Mouse (Mus musculus) urinary bladder, adult 18-20 months (tissue): ENCODE measurements at regions not wholly inside any gene's neighbourhood (a gene's known extent, or its start where the extent isn't known, plus 50 kb on each side); places are given as distances from the start of the nearest gene placed in this dataset.

Experiments used
- DNase-seq, 2 experiments: peaks; one replicate each; pipeline ENCODE4 v3.0.0; 2022; ENCODE audit warnings: low spot score in 2 of 2, mixed read lengths in 2 of 2

DNA sequence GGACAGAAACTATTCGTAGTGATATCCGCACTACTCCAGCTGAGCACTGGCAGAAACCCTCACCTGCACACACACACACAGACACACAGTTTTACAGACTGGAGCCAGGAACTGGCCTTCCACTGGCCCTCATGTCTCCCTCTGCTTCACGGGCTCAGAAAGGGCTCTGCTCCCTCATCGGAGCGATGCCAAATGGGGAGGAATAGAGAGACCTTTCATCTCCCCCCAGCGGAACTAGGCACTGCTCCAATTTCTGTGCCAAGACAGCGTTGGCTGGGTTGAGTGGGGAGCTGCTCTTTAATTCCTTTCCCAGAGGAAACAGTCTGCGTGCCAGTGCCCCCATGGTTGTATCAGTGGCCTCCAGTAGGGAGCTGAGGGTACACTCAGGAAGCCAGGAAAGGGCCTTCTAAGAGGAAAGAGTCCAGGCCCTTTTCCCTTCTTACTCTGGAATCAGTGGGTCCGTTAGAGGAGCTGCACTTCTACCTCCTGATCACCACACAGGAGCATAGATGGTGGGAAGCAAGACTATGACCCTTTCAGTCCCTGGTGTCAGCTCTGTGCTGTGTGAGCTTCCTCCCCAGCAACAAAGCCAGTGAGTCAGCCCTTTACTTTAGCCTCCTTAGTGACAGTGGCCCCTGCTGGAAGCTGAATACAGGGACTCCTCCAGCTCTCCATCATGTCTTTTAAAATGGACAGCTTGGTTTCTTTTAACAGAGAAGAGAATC lies 452.7 kb downstream of the Rps24 start:
- DNase-seq = no peak

DNA sequence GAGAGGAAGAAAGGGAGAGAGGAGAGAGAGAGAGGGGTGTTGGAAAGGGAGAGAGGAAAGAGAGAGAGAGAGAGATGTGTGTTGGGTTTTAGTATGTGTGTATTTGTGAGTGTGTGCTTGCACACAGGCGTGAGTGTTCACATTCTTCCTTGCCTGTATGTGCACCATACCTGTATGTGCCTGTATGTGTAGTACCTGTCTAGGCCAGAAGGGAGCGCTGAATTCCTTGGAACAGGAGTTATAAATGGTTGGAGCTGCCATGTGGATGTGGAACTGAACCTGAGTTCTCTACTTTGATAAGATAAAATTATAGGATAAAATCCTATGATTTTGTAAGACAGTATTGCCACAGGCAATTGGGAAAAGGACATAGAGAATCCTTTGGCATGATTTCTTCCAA lies 458.8 kb downstream of the Rps24 start:
- no peak for DNase-seq

DNA sequence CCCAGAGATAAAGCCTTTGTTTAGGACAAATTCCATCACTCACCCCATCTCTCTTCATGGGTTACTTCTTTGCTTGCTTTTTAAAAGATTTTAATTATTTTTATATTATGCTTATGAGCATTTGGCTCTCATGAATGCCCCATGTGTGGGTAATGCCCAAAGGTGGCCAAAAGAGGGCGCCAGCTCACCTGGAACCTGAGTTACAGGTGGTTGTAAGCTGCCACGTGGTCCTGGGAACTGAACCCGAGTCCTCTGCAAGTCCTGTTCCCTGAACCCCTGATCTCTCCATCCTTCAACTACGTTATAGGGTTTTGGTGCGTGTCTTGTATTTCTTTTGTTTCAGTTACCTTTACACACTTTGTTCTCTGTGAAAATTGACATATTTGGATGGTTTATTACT lies 460.2 kb downstream of the Rps24 start:
- no peak for DNase-seq

DNA sequence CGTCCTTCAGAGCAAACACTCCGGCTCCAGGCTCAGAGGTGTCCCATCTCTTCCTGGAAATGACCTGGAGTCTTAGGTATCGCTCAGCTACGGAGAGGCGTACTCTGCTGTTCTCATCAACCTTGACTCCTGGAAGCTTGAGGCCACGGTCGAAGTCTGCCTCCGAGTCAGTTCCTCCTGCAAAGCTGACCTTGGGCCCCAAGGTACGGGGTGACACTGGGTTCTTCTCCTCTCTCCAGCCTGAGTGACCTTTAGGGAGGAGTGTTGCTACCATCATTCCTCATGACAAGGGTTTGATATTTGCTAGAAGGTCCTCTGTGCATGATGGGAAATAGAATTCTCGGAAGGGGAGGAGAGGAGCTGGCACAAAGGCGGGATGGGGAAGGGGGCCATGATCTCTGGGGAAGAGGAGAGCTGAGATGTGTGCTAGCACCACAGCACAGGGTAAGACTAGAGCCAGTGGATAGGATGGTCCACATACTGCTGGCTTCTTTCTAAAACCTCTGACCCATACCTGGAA lies 469.0 kb downstream of the Rps24 start:
- no peak for DNase-seq

DNA sequence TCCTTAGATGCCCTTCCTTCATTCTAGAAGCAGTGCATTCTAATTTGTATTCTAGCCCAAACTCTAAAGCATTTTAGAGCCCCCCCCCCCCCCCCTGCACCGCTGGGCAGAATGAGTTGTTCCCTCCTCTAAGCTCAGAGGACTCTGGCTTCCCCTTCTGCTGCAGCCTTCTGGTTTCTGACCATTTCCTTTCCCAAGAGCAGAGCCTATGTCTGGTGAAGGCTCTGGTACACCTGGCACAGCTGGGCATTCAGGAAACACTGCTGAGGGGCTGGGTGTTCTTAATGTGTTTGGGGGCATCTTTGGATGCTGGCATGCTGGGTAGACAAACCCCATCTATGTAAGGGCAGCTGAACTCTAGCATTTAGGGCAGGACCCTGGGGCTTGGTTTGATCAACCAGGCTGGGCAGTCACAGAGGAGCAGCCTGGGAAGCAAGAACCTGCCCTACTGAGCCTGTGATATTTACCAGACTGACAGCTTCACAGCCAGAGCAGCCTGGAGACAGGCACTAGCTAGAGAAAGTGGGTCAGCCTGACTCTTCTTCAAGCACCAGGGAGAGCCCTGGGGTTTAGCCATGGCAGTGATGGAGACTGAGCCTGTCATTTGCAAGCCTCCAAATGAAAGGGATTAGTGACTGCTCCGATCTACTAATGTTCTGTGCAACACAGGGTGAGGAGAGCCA lies 469.7 kb downstream of the Rps24 start:
- no peak for DNase-seq

DNA sequence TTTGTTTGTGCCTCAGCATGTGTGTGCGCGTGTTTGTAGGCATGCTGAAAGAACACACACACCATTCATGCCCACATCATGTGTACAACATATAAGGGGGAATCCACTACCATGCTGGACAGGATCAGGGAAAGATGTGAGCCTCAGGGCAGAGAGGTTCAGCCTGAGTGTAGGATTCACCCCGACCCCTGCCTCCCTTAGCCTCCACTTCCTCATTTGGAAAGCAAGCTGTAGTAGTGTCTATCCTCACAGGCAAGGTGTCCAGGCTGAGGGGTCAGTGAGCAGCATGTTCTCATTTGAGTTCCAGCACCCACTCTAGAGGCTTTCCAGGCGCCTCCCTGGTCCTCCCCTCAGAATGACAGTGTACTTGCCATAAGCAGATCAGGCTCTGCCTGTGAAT lies 470.5 kb downstream of the Rps24 start:
- DNase-seq = no peak

DNA sequence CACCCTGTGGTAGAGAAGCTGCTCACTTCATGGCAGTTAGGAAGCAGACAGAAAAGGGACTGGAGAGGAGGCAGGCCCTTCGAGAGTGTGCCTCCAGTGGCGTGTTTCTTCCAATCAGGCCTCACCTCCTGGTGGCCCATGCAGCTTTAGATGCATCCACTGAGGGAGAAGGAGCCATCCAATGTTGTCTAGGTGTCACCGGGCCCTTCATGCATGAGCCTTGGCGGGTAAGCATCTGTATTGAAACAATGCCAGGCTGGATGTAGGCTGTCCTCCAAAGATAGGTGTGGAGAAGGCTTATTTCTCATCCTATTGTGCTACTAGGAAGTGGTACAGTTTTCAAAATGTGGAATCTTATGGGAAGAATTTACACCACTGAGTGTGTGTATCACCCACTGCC lies 471.9 kb downstream of the Rps24 start:
- no peak for DNase-seq

DNA sequence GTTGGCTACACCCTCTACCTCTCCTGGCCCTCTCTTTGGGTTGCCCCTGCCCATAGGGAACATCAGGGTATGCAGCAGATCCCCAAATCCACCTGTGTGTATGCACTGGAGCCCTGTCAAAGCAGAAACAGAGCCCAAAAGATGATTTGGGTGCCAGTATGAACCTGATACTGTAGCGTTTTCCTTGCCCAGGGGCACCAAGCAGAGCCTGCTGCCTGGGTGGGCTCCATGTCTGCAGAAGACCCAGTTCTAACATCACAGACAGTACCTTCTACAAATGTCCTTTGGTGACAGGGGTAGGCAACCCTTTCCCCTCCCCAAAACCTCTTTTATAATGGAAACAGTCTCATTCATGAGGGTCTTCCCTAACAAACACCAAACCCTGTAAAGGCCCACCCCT lies 472.5 kb downstream of the Rps24 start:
- no peak for DNase-seq

DNA sequence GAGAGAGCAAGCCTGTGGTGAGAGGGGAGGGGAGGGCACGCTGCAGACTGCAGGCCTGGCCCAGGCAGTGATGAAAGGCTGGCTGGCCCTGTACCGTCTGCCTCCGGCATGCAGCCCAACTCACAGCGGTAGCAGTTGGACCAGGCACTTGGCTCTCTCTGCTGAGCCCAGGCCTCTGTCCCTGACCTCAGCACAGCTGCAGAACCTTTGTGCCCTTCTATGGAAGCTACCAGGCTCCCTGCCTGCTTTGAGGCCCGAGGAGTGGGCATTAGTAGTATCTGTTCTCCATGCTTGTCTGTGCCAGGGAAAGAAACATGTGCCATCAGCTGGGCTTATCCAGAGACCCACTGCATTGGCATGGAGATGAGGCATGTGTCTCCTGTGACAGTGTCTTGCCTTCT lies 473.2 kb downstream of the Rps24 start:
- DNase-seq = no peak

DNA sequence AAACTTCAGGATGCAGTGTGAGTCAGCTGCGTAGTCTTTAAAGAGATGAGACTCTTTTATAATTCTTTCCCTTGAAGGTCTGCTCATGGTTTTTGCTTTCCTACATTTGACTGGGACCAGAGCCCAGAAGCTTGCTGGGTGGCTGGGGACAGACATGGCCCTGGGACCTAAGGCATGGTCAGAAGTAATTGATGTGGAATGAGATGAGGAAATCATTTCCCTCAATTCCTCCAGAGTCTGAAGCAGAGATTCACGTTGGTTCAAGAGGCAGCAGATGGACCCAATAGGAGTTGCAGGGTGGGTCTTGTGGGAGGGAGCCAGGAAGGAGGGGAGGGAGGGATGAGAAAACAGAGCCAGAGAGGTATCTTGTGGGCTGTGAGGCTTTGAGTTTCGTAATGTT lies 473.9 kb downstream of the Rps24 start:
- DNase-seq = no peak

DNA sequence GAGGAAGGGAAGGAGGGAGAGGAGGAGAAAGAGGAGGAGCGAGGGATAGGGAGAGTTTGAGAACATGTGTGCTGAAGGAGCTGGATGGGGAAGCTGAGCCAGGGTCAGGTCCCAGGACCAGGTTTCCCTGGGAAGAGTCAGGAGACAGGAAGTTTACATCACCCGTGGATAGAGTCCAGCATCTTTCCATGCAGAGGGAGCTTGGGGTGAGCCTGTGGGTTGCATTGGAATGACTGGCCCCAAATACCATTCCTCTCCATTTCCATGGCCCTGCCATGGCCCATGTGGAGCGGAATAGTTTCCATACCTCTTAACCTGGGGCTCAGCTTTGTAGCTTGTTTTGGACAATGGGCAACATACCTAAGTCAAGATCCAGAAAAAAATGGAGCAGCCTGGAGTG lies 474.8 kb downstream of the Rps24 start:
- no peak for DNase-seq

DNA sequence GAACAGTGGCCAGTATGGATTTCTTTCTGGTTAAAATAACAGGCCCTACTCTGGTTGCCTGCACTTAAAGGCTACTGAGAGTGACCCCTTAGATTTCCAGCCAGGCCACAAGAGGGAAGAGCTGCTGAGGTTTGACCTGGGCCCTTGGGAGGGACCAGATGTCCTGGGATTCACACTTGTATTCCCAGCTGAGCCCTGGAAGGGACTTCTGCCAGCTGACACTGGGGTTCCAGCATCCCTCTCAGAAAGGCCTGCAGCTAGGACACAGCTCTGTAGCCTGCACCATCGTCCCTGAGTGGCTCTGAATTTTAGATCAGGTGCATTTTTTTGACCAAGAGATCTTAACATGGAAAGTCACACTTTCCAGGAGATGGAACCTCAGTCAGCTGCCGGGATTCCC lies 482.7 kb downstream of the Rps24 start:
- DNase-seq = no peak

DNA sequence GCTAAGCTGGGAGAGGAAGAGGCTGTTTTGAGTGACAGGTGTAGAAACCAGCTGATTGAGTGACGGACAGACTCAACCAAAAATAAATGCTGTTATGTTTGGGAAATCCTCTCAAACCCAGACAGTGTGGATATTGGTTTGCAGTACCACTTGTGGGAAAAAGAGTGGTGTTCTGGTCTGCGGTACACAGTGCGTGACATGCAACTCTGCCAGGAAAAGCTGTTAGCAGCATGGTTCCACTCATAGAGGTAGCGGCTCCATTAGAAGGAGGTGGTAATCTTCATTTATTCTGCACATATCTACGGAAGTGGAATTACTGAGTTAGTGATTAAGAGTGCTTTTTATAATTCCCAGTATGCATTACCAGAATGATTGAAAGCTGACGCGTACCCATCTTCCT lies 485.4 kb downstream of the Rps24 start:
- no peak for DNase-seq

DNA sequence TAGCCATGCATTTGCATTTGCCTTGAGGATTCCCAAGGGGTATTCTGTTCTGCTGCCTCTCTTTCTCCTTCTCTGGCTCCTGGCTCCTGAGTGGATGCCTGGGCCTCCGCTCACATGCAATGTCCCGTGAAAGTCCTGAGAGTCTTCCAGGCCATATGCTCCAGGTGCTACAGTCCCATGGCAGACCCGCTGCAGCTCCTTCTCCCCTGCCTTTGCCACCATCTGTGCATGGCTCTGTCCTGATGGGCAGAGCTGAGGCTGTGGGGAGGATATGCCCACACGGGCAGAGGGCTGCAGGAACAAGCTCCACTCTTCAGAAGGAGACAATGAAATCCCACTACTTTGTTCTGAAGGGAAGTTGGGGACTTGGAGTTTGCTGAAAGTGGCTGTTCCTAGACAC lies 485.9 kb upstream of the Zmiz1 start:
- no peak for DNase-seq

DNA sequence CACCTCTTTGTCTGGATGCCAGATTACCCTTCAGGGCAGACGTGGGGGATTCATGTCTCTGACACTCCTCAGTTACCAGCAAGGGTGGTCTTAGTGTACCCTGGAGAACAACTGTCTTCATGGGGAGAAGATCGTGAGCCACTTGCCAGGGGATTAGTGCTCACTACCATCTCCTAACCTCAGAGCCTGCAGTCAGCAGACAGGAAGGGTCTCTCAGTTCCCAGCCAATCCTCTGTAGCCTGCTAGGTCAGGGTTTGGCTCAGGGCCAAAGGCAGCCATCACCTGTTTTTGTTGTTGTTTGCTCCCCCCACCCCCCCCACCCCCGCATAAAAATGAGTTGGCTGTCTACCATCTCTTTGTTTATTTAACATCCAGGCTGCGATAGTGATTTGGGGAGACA lies 485.4 kb upstream of the Zmiz1 start:
- no peak for DNase-seq

DNA sequence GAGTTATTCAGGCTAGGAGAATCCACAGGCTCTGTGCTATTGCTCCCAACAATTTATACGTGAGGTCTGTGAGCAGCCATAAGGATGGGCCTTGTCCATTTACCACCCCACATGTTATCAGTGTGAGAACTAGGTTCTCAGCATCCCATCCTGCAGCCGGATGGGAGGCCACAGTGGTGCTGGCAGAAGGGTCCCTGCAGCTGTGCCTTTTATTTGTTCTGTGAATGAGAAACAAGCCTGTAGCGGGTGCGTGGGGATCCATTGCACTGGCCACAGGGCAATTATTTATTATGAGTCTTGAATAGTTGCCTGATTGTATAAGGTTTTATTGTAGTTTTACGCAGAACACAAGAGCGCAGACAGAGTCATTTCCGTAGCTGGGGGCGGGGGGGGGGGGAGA lies 476.5 kb upstream of the Zmiz1 start:
- DNase-seq = no peak

DNA sequence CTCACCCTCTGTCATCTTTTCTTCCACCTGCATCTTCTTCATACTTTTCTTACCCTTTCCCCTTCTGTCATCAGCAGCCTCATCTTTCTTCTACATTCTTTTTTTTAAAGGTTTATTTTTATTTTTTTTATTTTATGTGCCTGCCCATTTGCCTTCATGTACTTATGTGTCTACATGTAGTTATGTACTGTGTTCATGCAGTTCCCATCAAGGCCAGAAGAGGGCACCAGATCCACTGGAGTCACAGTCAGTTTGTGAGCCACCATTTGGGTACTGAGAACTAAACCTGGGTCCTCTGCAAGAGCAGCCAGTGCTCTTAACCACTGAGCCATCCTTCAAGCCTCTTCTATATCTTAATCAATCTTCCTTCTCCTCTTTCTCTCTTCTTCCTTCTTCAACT lies 475.7 kb upstream of the Zmiz1 start:
- no peak for DNase-seq

DNA sequence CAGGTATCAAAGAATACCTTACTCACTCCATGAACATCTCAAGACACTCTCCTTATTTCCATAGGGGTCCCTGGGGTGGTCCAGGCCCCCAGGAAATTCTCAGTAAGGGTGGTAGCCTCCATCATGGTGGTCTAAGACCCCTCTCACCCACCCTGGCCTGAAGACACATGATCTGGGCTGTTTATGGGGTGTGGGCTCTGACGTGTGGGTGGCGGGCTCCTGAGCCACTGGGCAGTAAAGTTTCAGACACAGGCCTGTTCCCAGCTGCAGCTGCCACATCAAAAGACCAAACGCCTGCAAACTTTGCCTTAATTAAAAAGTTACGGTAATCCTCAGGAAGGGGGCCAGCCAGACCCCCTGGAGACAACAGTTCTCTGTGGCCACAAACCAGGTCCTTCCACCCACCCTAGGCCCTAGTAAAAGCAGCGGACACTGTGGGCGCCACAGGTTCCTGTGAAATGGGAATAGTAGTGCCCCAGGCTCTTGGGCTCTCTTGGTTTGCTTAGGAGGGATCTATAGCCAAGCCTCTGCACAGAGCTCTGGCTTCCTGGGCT lies 473.1 kb upstream of the Zmiz1 start:
- no peak for DNase-seq

DNA sequence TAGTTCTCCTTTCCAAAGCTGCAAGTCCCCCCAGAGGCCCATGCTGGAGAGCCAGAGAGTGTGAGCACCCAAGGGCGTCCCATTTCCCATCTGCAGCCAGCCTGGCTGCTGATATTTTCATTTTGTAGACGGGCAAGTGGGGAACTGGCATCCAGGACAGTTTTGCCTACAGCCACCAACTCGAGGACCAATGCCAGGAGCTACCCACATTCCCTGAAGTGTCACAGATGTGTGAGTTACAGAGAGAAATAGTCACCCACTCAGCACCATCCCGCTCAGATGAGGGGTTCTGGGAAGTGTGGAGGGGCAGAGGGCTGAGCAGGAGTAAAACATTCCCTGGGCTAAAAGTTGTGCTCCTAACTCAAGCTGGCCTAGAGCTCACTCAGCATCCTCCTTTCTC lies 472.6 kb upstream of the Zmiz1 start:
- DNase-seq = no peak

DNA sequence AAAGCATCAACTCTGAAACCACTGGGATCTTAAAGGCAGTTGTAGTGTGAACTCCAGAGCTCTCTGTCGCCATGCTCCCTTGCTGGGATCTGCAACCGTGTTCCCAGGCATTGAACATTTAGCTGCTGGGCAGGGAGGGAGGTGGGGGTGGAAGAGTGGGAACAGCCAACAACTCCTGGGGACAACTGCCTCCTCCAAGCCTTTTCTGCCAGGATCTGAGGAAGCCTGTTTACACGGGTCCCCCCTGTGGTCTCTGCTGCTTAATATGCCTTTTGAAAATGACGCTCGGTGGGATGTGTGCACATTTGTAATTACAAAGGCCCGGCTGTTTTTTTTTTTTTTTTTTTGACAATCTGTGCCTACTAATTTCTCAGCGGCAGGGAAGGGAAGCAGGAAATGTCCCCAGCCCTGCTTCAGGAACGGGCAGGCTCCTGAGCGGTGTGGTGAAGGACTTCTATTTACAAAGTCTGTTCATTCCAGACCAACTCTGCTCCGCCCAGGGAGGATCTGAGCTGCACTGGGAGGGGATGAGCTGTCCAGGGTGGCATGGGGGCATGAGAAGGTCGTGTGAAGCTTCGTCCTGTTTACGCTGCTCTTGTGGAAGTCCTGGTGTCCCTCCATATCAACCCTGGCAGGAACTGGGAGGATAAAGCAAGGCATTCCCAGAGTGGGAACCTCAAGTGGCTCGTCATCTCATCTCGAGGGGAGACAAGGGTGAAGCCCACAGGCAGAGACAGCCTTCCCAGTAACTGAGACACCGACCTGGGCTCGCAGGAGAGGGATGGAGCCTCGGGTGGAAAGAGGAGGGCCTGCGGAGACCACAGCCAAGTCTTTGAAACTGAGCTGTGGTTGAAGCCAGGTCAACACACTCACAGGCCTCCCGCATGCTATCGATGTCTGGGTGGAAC lies 465.0 kb upstream of the Zmiz1 start:
- no peak for DNase-seq

DNA sequence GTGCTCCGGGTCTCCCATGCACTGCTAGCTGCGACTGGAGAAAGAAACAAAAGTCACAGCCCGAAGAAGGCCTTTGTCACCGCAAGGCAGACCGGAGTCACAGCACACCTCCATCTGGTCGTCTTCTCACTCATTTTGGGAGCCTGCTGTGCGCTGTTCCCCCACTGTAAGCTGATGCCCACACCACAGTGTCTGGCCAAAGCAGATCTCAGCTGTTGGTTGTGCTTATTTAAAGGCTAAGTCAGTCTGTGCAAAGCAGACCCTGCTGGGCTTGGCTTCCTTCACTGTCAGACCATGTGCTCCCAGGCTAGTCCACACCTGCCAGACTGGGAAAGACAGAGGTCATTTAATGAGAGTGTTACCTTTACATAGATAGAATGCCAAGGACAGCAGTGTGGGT lies 463.8 kb upstream of the Zmiz1 start:
- DNase-seq = no peak

DNA sequence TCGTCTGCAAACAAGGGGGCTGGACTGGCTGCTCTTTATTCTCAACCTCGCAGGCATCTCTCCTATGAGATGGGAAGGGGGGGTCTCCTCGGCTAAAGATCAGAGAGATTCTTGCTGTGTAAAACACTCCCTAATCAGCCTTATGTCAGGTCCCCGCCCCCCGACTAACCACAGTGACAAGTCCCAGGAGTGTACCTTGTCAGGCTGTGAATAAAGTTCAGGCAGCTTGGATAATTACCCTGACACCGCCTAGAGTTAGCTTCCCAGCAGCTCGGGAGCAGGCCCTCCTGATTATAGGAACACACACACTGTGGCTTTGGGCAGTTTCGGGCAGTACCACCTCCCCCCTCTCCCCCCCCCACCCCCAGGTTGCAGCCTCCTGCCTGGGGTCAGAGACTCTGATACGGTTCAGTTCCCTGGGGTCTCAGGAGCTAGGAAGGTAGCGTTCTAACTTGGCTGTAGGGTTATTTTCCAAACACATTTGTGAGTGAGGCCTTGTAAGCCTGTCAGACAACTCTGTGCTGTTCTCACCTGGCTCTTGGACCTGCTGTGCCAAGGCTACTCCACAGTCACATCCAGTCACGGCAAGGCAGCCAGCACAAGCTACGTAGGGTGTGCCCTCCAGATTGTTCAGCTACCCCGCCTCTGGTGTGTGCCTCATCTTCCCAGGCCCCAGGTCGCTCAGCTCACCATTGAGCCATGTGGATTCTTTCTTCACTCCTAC lies 461.0 kb upstream of the Zmiz1 start:
- DNase-seq = no peak
